Mouse (Mus musculus) limb, embryonic 10.5 days (tissue): ENCODE measurements around the gene Kcnmb1. TPM values are rescaled to one million over a fixed set of nuclear protein-coding genes. Genes with fewer than 3 reads are reported as not detected.

ENCODE experiments used
- DNase-seq: peaks from one replicate; pipeline ENCODE4 v3.0.0-alpha.2; 2017; ENCODE audit warnings: low spot score
- H3K27ac ChIP-seq: fragments of 300-500 bp; sonication (generic); 2 replicates; pipeline ENCODE4 v1.5.1; 2016; ENCODE audit warnings: mild to moderate bottlenecking
- H3K27me3 ChIP-seq: fragments of 300-500 bp; sonication (generic); 2 replicates; pipeline ENCODE4 v1.6.1; 2016; ENCODE audit warnings: low read depth, mild to moderate bottlenecking; ENCODE audit not compliant: poor library complexity, severe bottlenecking
- H3K36me3 ChIP-seq: fragments of 300-500 bp; sonication (generic); 2 replicates; pipeline ENCODE4 v1.6.1; 2016; ENCODE audit warnings: mild to moderate bottlenecking, moderate library complexity
- H3K4me1 ChIP-seq: fragments of 300-500 bp; sonication (generic); 2 replicates; pipeline ENCODE4 v1.6.1; 2016
- H3K4me3 ChIP-seq: fragments of 300-500 bp; sonication (generic); 2 replicates; pipeline ENCODE4 v1.5.1; 2016; ENCODE audit warnings: mild to moderate bottlenecking, moderate library complexity
- H3K9me3 ChIP-seq: fragments of 300-500 bp; sonication (generic); replicated peaks from 2 replicates; pipeline ENCODE4 v1.6.1; 2016; ENCODE audit warnings: mild to moderate bottlenecking
- WGBS: fragments of 180-500 bp; shearing (Covaris S2); methylation state at CpG from one replicate; pipeline ENCODE4 v1.1.7; 2016; 5-methylcytosine and 5-hydroxymethylcytosine counted together
- polyA plus RNA-seq: library from polyadenylated mRNA; unstranded; fragments of >200 nt; fragmentation: Nextera tagmentation; extraction: Ambion mirVana; gene quantifications from 2 replicates; pipeline ENCODE4 v1.2.1, GENCODE M21; 2016

The Kcnmb1 gene
- polyA plus RNA-seq, 1 experiment from 2014 or later, result 0.10 TPM

DNA sequence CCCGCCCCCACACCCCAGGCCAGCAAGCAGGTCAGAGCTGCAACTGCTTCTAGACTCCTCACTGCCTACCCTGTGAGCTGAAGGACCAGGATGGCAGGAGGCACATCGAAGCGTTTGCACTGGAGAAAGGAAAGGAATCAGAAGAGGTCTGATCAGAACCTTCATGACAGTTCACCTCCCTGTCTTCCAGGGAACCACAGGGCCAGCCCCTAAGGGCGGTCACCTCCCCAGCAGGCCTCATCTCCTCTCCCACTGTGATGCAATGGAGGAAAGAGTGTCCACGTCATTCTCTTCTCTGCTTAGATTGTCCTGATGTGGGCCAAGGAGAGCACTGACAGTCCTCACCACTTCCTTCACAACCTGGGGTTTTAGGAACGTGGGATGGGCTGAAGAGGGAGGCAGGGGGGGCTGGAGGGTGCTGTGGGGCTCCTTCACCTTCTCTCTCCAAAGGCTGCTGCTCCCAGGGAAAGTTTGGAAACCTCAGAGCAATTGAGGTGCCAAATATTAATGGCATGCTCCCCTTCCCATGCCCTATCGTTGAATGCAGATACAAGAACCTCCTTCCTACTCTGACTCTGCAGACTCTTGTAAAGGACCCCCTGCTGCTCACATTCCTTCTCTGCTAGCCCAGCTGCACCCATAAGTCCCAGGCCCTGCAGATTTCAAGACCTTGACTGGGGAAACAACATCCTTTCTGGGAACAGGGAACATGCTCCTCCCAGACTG lies 47.5 kb downstream of the Kcnmb1 start:
- Histone ChIP-seq H3K9me3 (no peaks in the 10 kb centered on the region), H3K27me3 (no peaks in the 10 kb centered on the region), H3K27ac (0 out of 2 replicates have a peak overlapping the region, but pooled peaks have one; percentile 53), H3K36me3 (no peaks in the 10 kb centered on the region), H3K4me1 (peaks cover 13% of the 10 kb centered on the region; the same call in 1 of the 2 replicates), H3K4me3 (no peak overlapping the region)
- 70% methylated on average over 7 of the region's 7 CpGs for whole genome bisulfite sequencing
- DNase-seq, result no peak

- Histone ChIP-seq H3K4me3 (no peak overlapping the region), H3K9me3 (no peaks in the 10 kb centered on the region), H3K36me3 (no peaks in the 10 kb centered on the region), H3K4me1 (peaks cover 13% of the 10 kb centered on the region; the same call in 1 of the 2 replicates), H3K27ac (0 out of 2 replicates have a peak overlapping the region, but pooled peaks have one; percentile 23), H3K27me3 (no peaks in the 10 kb centered on the region)
- 84% methylated on average over 4 of the region's 4 CpGs for WGBS
- no peak for DNase-seq
Measured at GRCm38 (mm10) chr11:34010859-34011172, 48.0 kb downstream of the Kcnmb1 start.

DNA sequence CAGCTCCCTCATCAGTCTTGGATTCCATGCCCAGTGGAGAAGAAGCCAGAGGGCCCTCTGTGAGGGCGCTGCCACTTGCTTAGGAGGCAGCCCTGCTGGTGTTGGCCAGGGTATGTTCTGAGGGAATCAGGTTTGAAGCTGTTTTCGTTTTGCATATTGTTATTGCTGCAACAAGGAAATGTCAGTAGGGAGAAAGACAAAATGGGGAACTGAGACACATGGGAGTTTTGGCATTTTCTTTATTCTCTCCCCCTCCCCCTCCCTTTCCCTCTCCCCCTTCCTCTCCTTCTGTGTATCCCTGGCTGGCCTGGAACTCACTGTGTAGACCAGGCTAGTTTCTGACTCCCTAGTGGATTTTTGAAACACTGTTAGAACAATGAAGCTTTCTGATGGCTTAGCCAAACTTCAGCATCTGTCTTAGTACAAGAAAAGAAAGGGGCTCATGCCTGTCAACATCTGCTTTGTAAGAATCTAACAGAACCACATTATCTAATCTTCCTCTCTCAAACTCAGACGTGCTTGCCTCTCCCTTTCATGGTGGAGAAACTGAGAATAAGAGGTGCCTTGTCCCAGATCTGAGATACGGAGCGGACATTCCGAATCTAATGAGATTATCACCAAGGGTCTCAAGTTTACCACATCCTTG lies 49.3 kb downstream of the Kcnmb1 start:
- H3K27me3 ChIP-seq, result no peaks in the 10 kb centered on the region
- H3K27ac ChIP-seq, result no peak overlapping the region
- DNase-seq, result no peak
- no peaks in the 10 kb centered on the region for H3K9me3 ChIP-seq
- peaks cover 13% of the 10 kb centered on the region; the same call in 1 of the 2 replicates for H3K4me1 ChIP-seq
- H3K4me3 ChIP-seq, result no peak overlapping the region
- 89% methylated on average over 6 of the region's 6 CpGs for WGBS
- H3K36me3 ChIP-seq, result no peaks in the 10 kb centered on the region

Other genes starting within 250 kb of the Kcnmb1 start
- 0.74 and 0.94 TPM in 2 replicates for gene Kcnip1, start 30.1 kb downstream of the Kcnmb1 start, polyA plus RNA-seq
- 1.0 and 1.2 TPM in 2 replicates for gene Lcp2, start 83.9 kb downstream of the Kcnmb1 start, polyA plus RNA-seq
- gene 4930469K13Rik, start 135.5 kb downstream of the Kcnmb1 start, polyA plus RNA-seq, result not detected in 2 replicates
- not detected in 2 replicates for gene Foxi1, start 245.1 kb downstream of the Kcnmb1 start, polyA plus RNA-seq